Mouse (Mus musculus) liver, postnatal 0 days (tissue): ENCODE measurements at regions not wholly inside any gene's neighbourhood (a gene's known extent, or its start where the extent isn't known, plus 50 kb on each side); places are given as distances from the start of the nearest gene placed in this dataset.

Experiments used
- CTCF ChIP-seq: sonication (generic); IDR thresholded peaks from 2 replicates; pipeline ENCODE4 v1.5.1; 2016; ENCODE audit warnings: antibody characterized with exemption, low read depth
- EP300 ChIP-seq: IDR thresholded peaks from 2 replicates; pipeline ENCODE4 v1.6.1; 2016; ENCODE audit warnings: antibody characterized with exemption, low read depth, mild to moderate bottlenecking

DNA sequence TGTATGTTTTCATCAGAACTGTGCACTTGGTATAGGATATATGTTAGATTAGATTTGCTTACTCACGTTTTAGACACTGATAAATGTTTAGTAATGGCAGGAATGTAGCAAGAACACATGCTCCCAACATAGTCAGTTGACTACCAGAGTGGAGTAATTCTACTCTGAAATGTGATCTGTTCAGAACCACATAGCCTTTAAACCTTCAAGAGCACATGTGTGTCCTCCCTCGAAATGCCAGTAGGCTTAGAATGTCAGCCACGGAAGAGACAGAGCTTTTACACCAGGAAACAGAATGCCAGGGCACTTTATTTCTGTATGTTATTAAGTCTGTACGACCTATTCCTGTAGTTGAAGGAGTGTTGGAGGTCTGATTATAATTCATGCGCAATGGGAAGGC, 51.3 kb upstream of the Cd28 start:
- TF ChIP-seq EP300 (no peak), CTCF (no peak)
